Mouse (Mus musculus): ENCODE measurements around the gene Slc9a8. TPM values are rescaled to one million over a fixed set of nuclear protein-coding genes. Genes with fewer than 3 reads are reported as not detected.

Slc9a8 gene
- polyA plus RNA-seq, 1 experiment from 2014 or later, result 10.4 TPM

DNA sequence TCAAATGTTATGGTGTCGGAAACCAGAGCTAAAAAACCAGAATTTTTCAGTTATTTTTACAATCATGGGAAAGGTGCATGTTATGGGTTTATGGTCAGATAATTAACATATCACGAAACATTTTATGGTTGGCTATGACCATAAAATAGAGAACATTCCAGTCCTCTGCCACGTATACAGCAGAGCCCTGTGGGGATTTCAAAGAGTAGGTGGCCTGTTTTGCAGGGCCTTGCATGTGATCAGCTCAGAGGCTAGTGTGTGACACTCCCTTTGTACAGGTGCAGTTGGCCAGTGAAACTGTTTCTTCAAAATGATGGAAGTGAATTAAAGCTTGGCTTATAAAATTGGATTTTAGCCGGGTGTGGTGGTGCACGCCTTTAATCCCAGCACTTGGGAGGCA lies 42.3 kb downstream of the Slc9a8 start:
- no peak for DNase-seq (ENCODE audit: low spot score)
- H3K4me2 ChIP-seq (replicated peaks; ENCODE audit: low read depth), result no peak overlapping the region
- H3K4me1 ChIP-seq (replicated peaks; ENCODE audit: control insufficient read depth, insufficient read depth), result no peaks in the 10 kb centered on the region
- no peak for ATAC-seq (ENCODE audit: low FRiP score, low TSS enrichment)
- H3K9me3 ChIP-seq (ENCODE audit: control insufficient read depth, low read length), result no peaks in the 10 kb centered on the region
- H3K9ac ChIP-seq (ENCODE audit: low read length), result no peak overlapping the region
- no peak overlapping the region for H3K27ac ChIP-seq (replicated peaks)
- no peaks in the 10 kb centered on the region for H3K27me3 ChIP-seq (ENCODE audit: control insufficient read depth, insufficient read depth, low read length)
- 93% methylated on average over 5 of the region's 5 CpGs for WGBS
- TF ChIP-seq EP300 (optimal IDR thresholded peaks at IDR 0.05) (no peak), CTCF (IDR thresholded peaks at IDR 0.05; ENCODE audit: low read depth) (no peak)
- H3K36me3 ChIP-seq (ENCODE audit: control insufficient read depth, insufficient read depth, low read length), result peaks cover 8% of the 10 kb centered on the region; the same call in 1 of the 2 replicates
- H3K4me3 ChIP-seq (ENCODE audit: low read depth, low read length), result no peak overlapping the region

DNA sequence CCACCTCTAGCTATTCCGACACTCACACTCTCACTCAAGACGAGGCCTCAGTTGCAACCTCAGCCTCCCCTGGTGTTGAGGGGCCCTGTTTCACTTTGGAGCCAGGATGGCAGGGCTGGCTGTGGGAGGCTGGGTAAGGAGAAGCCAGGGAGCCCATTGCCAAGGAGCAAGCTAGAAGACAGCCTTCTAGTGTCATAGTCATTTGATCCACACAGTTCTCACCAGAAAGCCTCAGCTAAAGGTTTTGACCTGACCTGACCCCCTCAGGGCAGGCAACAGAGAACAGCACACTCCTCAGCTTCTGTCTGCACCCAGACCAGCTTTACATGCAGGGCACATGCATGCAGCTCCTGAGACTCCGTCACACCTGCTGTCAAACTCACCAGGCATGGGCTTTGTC lies 44.4 kb downstream of the Slc9a8 start:
- no peak overlapping the region for H3K9ac ChIP-seq (ENCODE audit: low read length)
- no peak for ATAC-seq (ENCODE audit: low FRiP score, low TSS enrichment)
- H3K27ac ChIP-seq (replicated peaks), result no peak overlapping the region
- H3K9me3 ChIP-seq (ENCODE audit: control insufficient read depth, low read length), result no peaks in the 10 kb centered on the region
- no peak for DNase-seq (ENCODE audit: low spot score)
- H3K4me2 ChIP-seq (replicated peaks; ENCODE audit: low read depth), result no peak overlapping the region
- no peaks in the 10 kb centered on the region for H3K27me3 ChIP-seq (ENCODE audit: control insufficient read depth, insufficient read depth, low read length)
- H3K4me1 ChIP-seq (replicated peaks; ENCODE audit: control insufficient read depth, insufficient read depth), result no peaks in the 10 kb centered on the region
- TF ChIP-seq EP300 (optimal IDR thresholded peaks at IDR 0.05) (no peak), CTCF (IDR thresholded peaks at IDR 0.05; ENCODE audit: low read depth) (no peak)
- H3K36me3 ChIP-seq (ENCODE audit: control insufficient read depth, insufficient read depth, low read length), result peaks cover 14% of the 10 kb centered on the region
- 96% methylated on average over 3 of the region's 3 CpGs for WGBS
- no peak overlapping the region for H3K4me3 ChIP-seq (ENCODE audit: low read depth, low read length)

DNA sequence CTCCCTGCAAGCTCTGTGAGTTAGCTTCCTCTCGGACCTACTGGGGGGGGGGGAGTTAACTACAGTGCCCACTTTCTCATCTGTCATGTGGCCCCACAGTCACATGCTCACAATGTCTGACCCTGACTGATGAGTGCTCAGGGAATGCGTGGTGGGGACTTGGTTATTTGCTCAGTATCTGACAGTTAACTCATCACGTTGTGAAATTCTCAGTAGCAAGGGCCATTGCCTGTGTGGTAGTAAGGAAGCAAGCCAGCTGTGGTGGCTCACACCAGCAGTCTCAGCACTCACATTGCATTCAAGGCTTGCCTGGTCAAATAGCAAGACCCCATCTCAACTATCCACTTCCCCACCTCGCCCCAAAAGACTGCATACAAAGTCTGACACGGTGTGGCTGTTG lies 45.7 kb downstream of the Slc9a8 start:
- no peaks in the 10 kb centered on the region for H3K9me3 ChIP-seq (ENCODE audit: control insufficient read depth, low read length)
- no peak overlapping the region for H3K9ac ChIP-seq (ENCODE audit: low read length)
- 54% methylated on average over 5 of the region's 5 CpGs for WGBS
- H3K36me3 ChIP-seq (ENCODE audit: control insufficient read depth, insufficient read depth, low read length), result peaks cover 20% of the 10 kb centered on the region
- ATAC-seq (ENCODE audit: low FRiP score, low TSS enrichment), result no peak
- no peak overlapping the region for H3K4me3 ChIP-seq (ENCODE audit: low read depth, low read length)
- H3K27me3 ChIP-seq (ENCODE audit: control insufficient read depth, insufficient read depth, low read length), result no peaks in the 10 kb centered on the region
- H3K4me2 ChIP-seq (replicated peaks; ENCODE audit: low read depth), result no peak overlapping the region
- TF ChIP-seq CTCF (IDR thresholded peaks at IDR 0.05; ENCODE audit: low read depth) (no peak), EP300 (optimal IDR thresholded peaks at IDR 0.05) (no peak)
- DNase-seq (ENCODE audit: low spot score), result no peak
- H3K4me1 ChIP-seq (replicated peaks; ENCODE audit: control insufficient read depth, insufficient read depth), result no peaks in the 10 kb centered on the region
- no peak overlapping the region for H3K27ac ChIP-seq (replicated peaks)

DNA sequence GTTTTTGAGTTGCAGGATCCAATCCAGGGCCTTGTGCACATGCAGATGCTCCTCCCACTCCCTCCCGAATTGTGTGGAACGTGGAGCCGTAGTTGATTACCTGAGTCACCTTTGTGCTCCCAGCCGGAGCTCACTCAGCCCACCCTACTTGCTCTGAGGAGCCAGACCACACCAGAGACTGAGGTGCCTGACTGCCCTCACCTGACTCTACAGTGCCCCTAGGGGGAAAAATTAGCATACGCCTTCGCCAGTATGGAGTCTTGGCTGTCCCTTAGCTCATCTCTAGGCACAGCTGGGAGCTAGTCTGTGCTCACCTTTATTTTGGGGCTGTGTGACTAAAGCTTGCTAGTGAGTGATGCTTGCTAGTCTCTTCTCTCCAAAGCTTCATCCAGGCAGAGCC lies 46.9 kb downstream of the Slc9a8 start:
- TF ChIP-seq EP300 (optimal IDR thresholded peaks at IDR 0.05), result no peak
- peak; percentile 37 for TF ChIP-seq CTCF (IDR thresholded peaks at IDR 0.05; ENCODE audit: low read depth)
- DNase-seq (ENCODE audit: low spot score) (no peak), ATAC-seq (ENCODE audit: low FRiP score, low TSS enrichment) (0 out of 2 replicates have a peak, but pooled peaks have one; percentile 17)
- H3K4me3 ChIP-seq (ENCODE audit: low read depth, low read length), result no peak overlapping the region
- no peak overlapping the region for H3K9ac ChIP-seq (ENCODE audit: low read length)
- H3K9me3 ChIP-seq (ENCODE audit: control insufficient read depth, low read length), result no peaks in the 10 kb centered on the region
- no peak overlapping the region for H3K27ac ChIP-seq (replicated peaks)
- peaks cover 27% of the 10 kb centered on the region for H3K36me3 ChIP-seq (ENCODE audit: control insufficient read depth, insufficient read depth, low read length)
- H3K4me2 ChIP-seq (replicated peaks; ENCODE audit: low read depth), result no peak overlapping the region
- H3K4me1 ChIP-seq (replicated peaks; ENCODE audit: control insufficient read depth, insufficient read depth), result no peaks in the 10 kb centered on the region
- H3K27me3 ChIP-seq (ENCODE audit: control insufficient read depth, insufficient read depth, low read length), result no peaks in the 10 kb centered on the region
- 73% methylated on average over 6 of the region's 6 CpGs for WGBS

DNA sequence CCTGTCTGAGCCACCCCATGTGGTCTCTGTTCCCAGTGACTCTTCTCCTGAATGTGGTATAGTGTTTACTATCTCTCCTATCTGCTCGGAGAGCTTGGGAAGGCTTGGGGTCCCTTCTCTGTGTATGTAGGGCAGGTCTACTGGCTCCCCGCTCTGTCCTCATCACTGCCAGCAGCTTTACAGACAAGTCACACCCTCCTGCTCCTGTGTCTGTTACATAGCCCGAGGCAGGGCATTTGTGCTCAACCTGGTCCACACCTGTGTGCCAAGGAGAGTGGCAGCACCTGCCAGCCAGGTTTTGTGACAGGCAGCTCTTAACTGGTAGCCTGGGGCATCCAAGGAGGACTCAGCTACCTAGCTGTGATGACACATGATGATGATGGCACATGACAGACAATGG lies 49.1 kb downstream of the Slc9a8 start:
- H3K9ac ChIP-seq (ENCODE audit: low read length), result no peak overlapping the region
- no peaks in the 10 kb centered on the region for H3K27me3 ChIP-seq (ENCODE audit: control insufficient read depth, insufficient read depth, low read length)
- H3K4me3 ChIP-seq (ENCODE audit: low read depth, low read length), result no peak overlapping the region
- no peaks in the 10 kb centered on the region for H3K4me1 ChIP-seq (replicated peaks; ENCODE audit: control insufficient read depth, insufficient read depth)
- DNase-seq (ENCODE audit: low spot score) (no peak), ATAC-seq (ENCODE audit: low FRiP score, low TSS enrichment) (no peak)
- no peak overlapping the region for H3K27ac ChIP-seq (replicated peaks)
- TF ChIP-seq CTCF (IDR thresholded peaks at IDR 0.05; ENCODE audit: low read depth), result no peak
- no peak for TF ChIP-seq EP300 (optimal IDR thresholded peaks at IDR 0.05)
- no peaks in the 10 kb centered on the region for H3K9me3 ChIP-seq (ENCODE audit: control insufficient read depth, low read length)
- H3K4me2 ChIP-seq (replicated peaks; ENCODE audit: low read depth), result no peak overlapping the region
- 82% methylated on average over 3 of the region's 3 CpGs for WGBS
- peaks cover 33% of the 10 kb centered on the region for H3K36me3 ChIP-seq (ENCODE audit: control insufficient read depth, insufficient read depth, low read length)

DNA sequence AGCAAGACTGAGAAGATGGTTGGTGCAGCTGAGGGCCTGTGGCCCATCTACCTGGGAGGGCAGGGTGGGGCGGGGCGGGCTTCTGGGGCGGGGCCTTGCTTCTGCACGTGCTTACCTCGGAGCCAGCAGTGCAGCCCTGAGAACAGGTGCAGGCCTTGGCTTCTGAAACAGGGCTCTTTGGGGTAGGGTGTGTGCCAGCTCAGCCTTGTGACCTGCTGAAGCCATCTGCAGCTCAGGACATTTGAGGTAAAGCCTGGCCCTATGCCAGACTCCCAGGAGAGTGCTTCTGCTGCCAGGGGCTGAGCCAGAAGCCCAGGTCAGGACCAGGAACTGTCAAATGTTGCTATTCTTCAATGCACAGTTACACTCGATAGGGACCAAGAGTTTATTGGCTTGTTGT lies 50.1 kb downstream of the Slc9a8 start:
- no peak overlapping the region for H3K9ac ChIP-seq (ENCODE audit: low read length)
- no peaks in the 10 kb centered on the region for H3K9me3 ChIP-seq (ENCODE audit: control insufficient read depth, low read length)
- WGBS, result 62% methylated on average over 6 of the region's 6 CpGs
- no peaks in the 10 kb centered on the region for H3K27me3 ChIP-seq (ENCODE audit: control insufficient read depth, insufficient read depth, low read length)
- H3K4me3 ChIP-seq (ENCODE audit: low read depth, low read length), result no peak overlapping the region
- TF ChIP-seq EP300 (optimal IDR thresholded peaks at IDR 0.05) (no peak), CTCF (IDR thresholded peaks at IDR 0.05; ENCODE audit: low read depth) (no peak)
- peaks cover 27% of the 10 kb centered on the region for H3K36me3 ChIP-seq (ENCODE audit: control insufficient read depth, insufficient read depth, low read length)
- DNase-seq (ENCODE audit: low spot score) (no peak), ATAC-seq (ENCODE audit: low FRiP score, low TSS enrichment) (no peak)
- H3K4me1 ChIP-seq (replicated peaks; ENCODE audit: control insufficient read depth, insufficient read depth), result 0 out of 2 replicates have a peak, but pooled peaks cover 2% of the 10 kb centered on the region
- H3K4me2 ChIP-seq (replicated peaks; ENCODE audit: low read depth), result no peak overlapping the region
- no peak overlapping the region for H3K27ac ChIP-seq (replicated peaks)

All from stomach, postnatal 0 days (tissue).